Mouse (Mus musculus) megakaryocyte, embryonic 14.5 days (primary cell): Measurements from ENCODE around the gene Hsd11b2. TPM values are rescaled to one million over a fixed set of nuclear protein-coding genes. Genes with fewer than 3 reads are reported as not detected.

Experiments used
- H3K27me3 ChIP-seq: replicated peaks from 2 replicates; pipeline ENCODE3; 2012; ENCODE audit warnings: inconsistent platforms
- H3K36me3 ChIP-seq: replicated peaks from 2 replicates; pipeline ENCODE3; 2012; ENCODE audit warnings: low read length, inconsistent platforms, mixed read lengths
- H3K4me1 ChIP-seq: 2 replicates; pipeline ENCODE4 v1.6.1; 2012; ENCODE audit warnings: inconsistent platforms
- H3K4me3 ChIP-seq: replicated peaks from 2 replicates; pipeline ENCODE3; 2012; ENCODE audit warnings: moderate library complexity, mild to moderate bottlenecking, inconsistent platforms
- H3K9me3 ChIP-seq: 2 replicates; pipeline ENCODE4 v1.6.1; 2012; ENCODE audit warnings: inconsistent platforms
- FLI1 ChIP-seq: IDR thresholded peaks from 2 replicates; pipeline ENCODE4 v1.6.1; 2012; ENCODE audit warnings: low read length, inconsistent platforms, mixed read lengths
- GATA1 ChIP-seq: IDR thresholded peaks from 3 replicates; pipeline ENCODE4 v1.6.1; 2012; ENCODE audit warnings: mixed read lengths, low read length, inconsistent platforms, borderline replicate concordance
- polyA plus RNA-seq: library from polyadenylated mRNA; stranded (reverse); fragments of >175 nt; gene quantifications from 2 replicates; pipeline ENCODE4 v1.2.3, GENCODE M21; 2012; ENCODE audit warnings: low replicate concordance; ENCODE audit not compliant: insufficient read depth

Hsd11b2 gene
- polyA plus RNA-seq, 1 experiment = 0.12 TPM

- Histone ChIP-seq H3K4me1 (peaks cover 38% of the 10 kb centered on the region), H3K36me3 (peaks cover 15% of the 10 kb centered on the region), H3K9me3 (no peaks in the 10 kb centered on the region), H3K27me3 (peaks cover 68% of the 10 kb centered on the region), H3K4me3 (no peak overlapping the region)
- TF ChIP-seq FLI1 (no peak), GATA1 (no peak)
These were observed 44.5 kb upstream of the Hsd11b2 start for GRCm38 (mm10) chr8:105473816-105474606.

GRCm38 (mm10) chr8:105474680-105475079, 43.9 kb upstream of the Hsd11b2 start:
- Histone ChIP-seq H3K4me3 (no peak overlapping the region), H3K4me1 (peaks cover 38% of the 10 kb centered on the region), H3K27me3 (peaks cover 67% of the 10 kb centered on the region), H3K9me3 (no peaks in the 10 kb centered on the region), H3K36me3 (peaks cover 15% of the 10 kb centered on the region)
- TF ChIP-seq GATA1 (no peak), FLI1 (no peak)

GRCm38 (mm10) chr8:105475254-105475653, 43.3 kb upstream of the Hsd11b2 start:
- Histone ChIP-seq H3K27me3 (peaks cover 64% of the 10 kb centered on the region), H3K9me3 (no peaks in the 10 kb centered on the region), H3K4me1 (peaks cover 38% of the 10 kb centered on the region), H3K36me3 (peaks cover 15% of the 10 kb centered on the region), H3K4me3 (no peak overlapping the region)
- no peak for TF ChIP-seq GATA1
- no peak for TF ChIP-seq FLI1

- H3K4me3 ChIP-seq = no peak overlapping the region
- TF ChIP-seq GATA1 (no peak), FLI1 (no peak)
- peaks cover 59% of the 10 kb centered on the region for H3K27me3 ChIP-seq
- H3K4me1 ChIP-seq = peaks cover 38% of the 10 kb centered on the region
- H3K36me3 ChIP-seq = peaks cover 15% of the 10 kb centered on the region
- H3K9me3 ChIP-seq = no peaks in the 10 kb centered on the region
These were observed 42.8 kb upstream of the Hsd11b2 start for GRCm38 (mm10) chr8:105475742-105476141.

DNA sequence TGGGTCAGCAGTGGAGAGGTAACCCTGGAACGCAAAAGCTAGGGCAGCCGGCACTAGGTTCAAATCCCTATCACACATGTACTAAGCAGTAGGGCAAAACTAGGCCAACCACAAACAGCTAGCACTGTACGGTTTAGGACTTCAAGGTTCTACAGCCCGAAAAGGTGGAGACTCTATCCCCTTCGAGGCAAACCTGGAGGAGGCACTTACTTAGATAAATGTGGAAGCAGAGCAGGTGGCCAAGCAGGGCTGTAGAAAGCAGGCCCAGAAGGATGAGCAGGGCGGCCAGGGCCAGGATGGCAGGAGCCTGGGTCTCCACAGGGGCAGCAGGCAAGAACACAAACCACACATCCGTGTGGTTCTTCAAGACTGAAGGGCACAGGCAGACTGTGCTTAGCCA, 42.4 kb upstream of the Hsd11b2 start:
- TF ChIP-seq FLI1 = no peak
- TF ChIP-seq GATA1 = no peak
- peaks cover 38% of the 10 kb centered on the region for H3K4me1 ChIP-seq
- H3K27me3 ChIP-seq = peaks cover 55% of the 10 kb centered on the region
- H3K36me3 ChIP-seq = peaks cover 15% of the 10 kb centered on the region
- H3K9me3 ChIP-seq = no peaks in the 10 kb centered on the region
- no peak overlapping the region for H3K4me3 ChIP-seq

- TF ChIP-seq FLI1 (no peak), GATA1 (no peak)
- H3K4me3 ChIP-seq = peak overlapping the region; percentile 40
- H3K36me3 ChIP-seq = peaks cover 15% of the 10 kb centered on the region
- H3K27me3 ChIP-seq = peaks cover 51% of the 10 kb centered on the region
- peaks cover 37% of the 10 kb centered on the region for H3K4me1 ChIP-seq
- no peaks in the 10 kb centered on the region for H3K9me3 ChIP-seq
These were observed 41.7 kb upstream of the Hsd11b2 start for GRCm38 (mm10) chr8:105476628-105477413.

- Histone ChIP-seq H3K4me1 (peaks cover 40% of the 10 kb centered on the region), H3K9me3 (no peaks in the 10 kb centered on the region), H3K27me3 (peaks cover 48% of the 10 kb centered on the region), H3K36me3 (peaks cover 15% of the 10 kb centered on the region), H3K4me3 (no peak overlapping the region)
- TF ChIP-seq FLI1 (no peak), GATA1 (no peak)
These were observed 40.8 kb upstream of the Hsd11b2 start for GRCm38 (mm10) chr8:105477792-105478191.

- H3K4me1 ChIP-seq = peaks cover 22% of the 10 kb centered on the region
- peaks cover 27% of the 10 kb centered on the region for H3K36me3 ChIP-seq
- no peak for TF ChIP-seq GATA1
- TF ChIP-seq FLI1 = no peak
- peaks cover 34% of the 10 kb centered on the region for H3K27me3 ChIP-seq
- no peaks in the 10 kb centered on the region for H3K9me3 ChIP-seq
- H3K4me3 ChIP-seq = no peak overlapping the region
These were observed 37.5 kb upstream of the Hsd11b2 start for GRCm38 (mm10) chr8:105481013-105481412.

DNA sequence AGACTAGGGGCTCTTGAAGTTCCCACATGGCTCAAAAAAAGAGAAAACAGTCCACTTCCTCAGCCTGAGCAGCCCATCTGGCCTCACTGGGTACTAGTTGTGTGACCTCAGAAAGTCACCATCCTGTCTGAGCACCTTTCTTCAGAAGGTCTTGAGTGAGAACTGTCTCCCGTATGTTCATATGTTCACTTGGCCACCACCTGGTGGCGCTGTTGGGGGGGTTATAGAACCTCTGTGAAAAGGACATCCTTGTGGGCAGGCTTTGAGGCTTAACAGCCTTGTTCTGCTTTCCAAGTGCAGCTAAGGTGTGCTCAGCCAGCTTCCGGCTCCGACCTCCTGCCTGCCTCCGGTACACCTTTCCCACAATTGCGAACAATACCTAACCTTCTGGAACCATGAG, 37.1 kb upstream of the Hsd11b2 start:
- Histone ChIP-seq H3K9me3 (no peaks in the 10 kb centered on the region), H3K4me1 (peaks cover 22% of the 10 kb centered on the region), H3K27me3 (peaks cover 32% of the 10 kb centered on the region), H3K36me3 (peaks cover 25% of the 10 kb centered on the region), H3K4me3 (no peak overlapping the region)
- TF ChIP-seq GATA1 (no peak), FLI1 (no peak)

- no peak for TF ChIP-seq FLI1
- TF ChIP-seq GATA1 = no peak
- H3K36me3 ChIP-seq = peaks cover 25% of the 10 kb centered on the region
- H3K27me3 ChIP-seq = peaks cover 28% of the 10 kb centered on the region
- no peak overlapping the region for H3K4me3 ChIP-seq
- H3K9me3 ChIP-seq = no peaks in the 10 kb centered on the region
- H3K4me1 ChIP-seq = peaks cover 16% of the 10 kb centered on the region
These were observed 36.4 kb upstream of the Hsd11b2 start for GRCm38 (mm10) chr8:105482123-105482522.
